8 mouse cellular contexts compared by ENCODE assay signal in genomic region chr1:90928575-90928934, GRCm38 (mm10). TPM values are rescaled to one million over a fixed set of nuclear protein-coding genes. Genes with fewer than 3 reads are reported as not detected.
A peak's percentile ranks its signal among the peaks of the same experiment; 100 is the strongest.
DNase-seq lines count a peak whose midpoint lies in the region; ATAC-seq and TF ChIP-seq lines count a peak whose summit lies in the region.

No protein-coding gene starts in this region.

- H3K36me3 ChIP-seq in embryonic facial prominence, embryonic 12.5 days = no peaks in the 10 kb centered on the region
- no peaks in the 10 kb centered on the region for H3K36me3 ChIP-seq in heart, adult 2 months (ENCODE audit: control insufficient read depth, insufficient read depth, low read length)
- H3K36me3 ChIP-seq in limb, embryonic 13.5 days = no peaks in the 10 kb centered on the region
- no peaks in the 10 kb centered on the region for H3K36me3 ChIP-seq in stomach, embryonic 15.5 days

- peaks cover 8% of the 10 kb centered on the region for H3K4me1 ChIP-seq in embryonic facial prominence, embryonic 12.5 days
- no peaks in the 10 kb centered on the region for H3K4me1 ChIP-seq in heart, adult 2 months (ENCODE audit: control insufficient read depth, insufficient read depth, low read length)
- H3K4me1 ChIP-seq in limb, embryonic 13.5 days = peaks cover 19% of the 10 kb centered on the region
- H3K4me1 ChIP-seq in stomach, embryonic 15.5 days = peaks cover 11% of the 10 kb centered on the region

- peak; percentile 13; the same call in 1 of the 2 replicates for TF ChIP-seq EP300 in heart, adult 2 months (IDR thresholded peaks at IDR 0.05; ENCODE audit: insufficient read depth, low read depth, low read length)

- 4% methylated on average over 6 of the region's 6 CpGs for WGBS in embryonic facial prominence, embryonic 12.5 days
- WGBS in heart, adult 2 months = 7% methylated on average over 6 of the region's 6 CpGs
- 3% methylated on average over 6 of the region's 6 CpGs for WGBS in limb, embryonic 13.5 days
- WGBS in stomach, embryonic 15.5 days = 2% methylated on average over 6 of the region's 6 CpGs

- no peaks in the 10 kb centered on the region for H3K9me3 ChIP-seq in embryonic facial prominence, embryonic 12.5 days
- H3K9me3 ChIP-seq in limb, embryonic 13.5 days = no peaks in the 10 kb centered on the region
- no peaks in the 10 kb centered on the region for H3K9me3 ChIP-seq in stomach, embryonic 15.5 days

- H3K4me3 ChIP-seq in embryonic facial prominence, embryonic 12.5 days = peak overlapping the region; percentile 32
- no peak overlapping the region for H3K4me3 ChIP-seq in heart, adult 2 months
- H3K4me3 ChIP-seq in limb, embryonic 13.5 days = peak overlapping the region; percentile 40
- H3K4me3 ChIP-seq in stomach, embryonic 15.5 days (replicated peaks) = peak overlapping the region; percentile 24; the same call in 1 of the 2 replicates

- no peaks in the 10 kb centered on the region for H3K79me2 ChIP-seq in heart, adult 2 months (replicated peaks; ENCODE audit: control insufficient read depth, insufficient read depth, low read length)

- no peak for TF ChIP-seq POLR2A in heart, adult 2 months (IDR thresholded peaks at IDR 0.05; ENCODE audit: insufficient read depth, low read depth, low read length)

- H3K27ac ChIP-seq in embryonic facial prominence, embryonic 12.5 days = no peak overlapping the region
- H3K27ac ChIP-seq in heart, adult 2 months = no peak overlapping the region
- no peak overlapping the region for H3K27ac ChIP-seq in limb, embryonic 13.5 days
- H3K27ac ChIP-seq in stomach, embryonic 15.5 days = no peak overlapping the region

- peak overlapping the region; percentile 74 for H3K4me2 ChIP-seq in embryonic facial prominence, embryonic 12.5 days (replicated peaks)
- peak overlapping the region; percentile 86 for H3K4me2 ChIP-seq in limb, embryonic 13.5 days (replicated peaks)
- peak overlapping the region; percentile 73 for H3K4me2 ChIP-seq in stomach, embryonic 15.5 days

- ATAC-seq in embryonic facial prominence, embryonic 12.5 days (ENCODE audit: insufficient number of reproducible peaks, insufficient read depth, low FRiP score, low TSS enrichment) = no peak
- ATAC-seq in limb, embryonic 13.5 days (ENCODE audit: low FRiP score, low read depth) = peak; percentile 76; the same call in 1 of the 2 replicates
- 0 out of 2 replicates have a peak, but pooled peaks have one; percentile 6 for ATAC-seq in stomach, embryonic 15.5 days (ENCODE audit: insufficient read depth, low FRiP score, low read depth)

- H3K9ac ChIP-seq in embryonic facial prominence, embryonic 12.5 days = no peak overlapping the region
- H3K9ac ChIP-seq in heart, adult 2 months (ENCODE audit: low read depth, low read length) = no peak overlapping the region
- peak overlapping the region; percentile 57; the same call in 1 of the 2 replicates for H3K9ac ChIP-seq in limb, embryonic 13.5 days
- no peak overlapping the region for H3K9ac ChIP-seq in stomach, embryonic 15.5 days

- 0 out of 2 replicates have a peak, but pooled peaks cover 4% of the 10 kb centered on the region for H3K27me3 ChIP-seq in embryonic facial prominence, embryonic 12.5 days
- H3K27me3 ChIP-seq in heart, adult 2 months (ENCODE audit: control insufficient read depth, insufficient read depth, low read length) = no peaks in the 10 kb centered on the region
- peaks cover 15% of the 10 kb centered on the region; the same call in 1 of the 2 replicates for H3K27me3 ChIP-seq in limb, embryonic 13.5 days
- no peaks in the 10 kb centered on the region for H3K27me3 ChIP-seq in stomach, embryonic 15.5 days (replicated peaks)

- DNase-seq in 3134 (ENCODE audit: extremely low read depth, insufficient read length, low spot score) = peak; percentile 75
- peak; percentile 85 to 87 for DNase-seq in adrenal gland, postnatal 36 days
- DNase-seq in heart, adult 2 months = peak; percentile 81 to 86
- DNase-seq in kidney, adult 8-10 months = peak; percentile 83 to 92
- DNase-seq in naive thymus-derived CD4-positive, alpha-beta T cell, adult 2 months (ENCODE audit: low read depth) = peak; percentile 65

- TF ChIP-seq CTCF in heart, adult 2 months (IDR thresholded peaks at IDR 0.05) = peak; percentile 84

- intact Hi-C loops in heart, adult 2 months (cut with DNase I) = loop anchor here (1.0 kb wide), 1 partner anchor 28 kb away; no protein-coding TSS in a partner anchor

RNA-seq across cellular contexts. Expression of gene Mlph, which starts 13.7 kb away (rescaled TPM):
- total RNA-seq in adrenal gland, postnatal 36 days (2021) = 1 to 10 TPM; 2.2 to 2.3 TPM
- polyA plus RNA-seq in embryonic facial prominence, embryonic 12.5 days (2016; fragmentation: Nextera tagmentation; extraction: Ambion mirVana) = 0.33 and 0.51 TPM in 2 replicates
- total RNA-seq in heart, adult 2 months (2021) = 1 to 10 TPM in 1 of 2 experiments, under 1 TPM in 1; 0.73 to 1.1 TPM
- polyA plus RNA-seq in heart, adult 2 months (2012; rRNA removed) = 0.44 and 0.72 TPM in 2 replicates
- polyA plus RNA-seq in limb, embryonic 13.5 days (2015; fragmentation: Nextera tagmentation; extraction: Ambion mirVana) = 0.37 and 0.87 TPM in 2 replicates
- 1.8 and 2.3 TPM in 2 replicates for polyA plus RNA-seq in stomach, embryonic 15.5 days (2015; fragmentation: Nextera tagmentation; extraction: Ambion mirVana)

RNA-seq across cellular contexts. Expression of gene Prlh, which starts 24.4 kb away (rescaled TPM):
- total RNA-seq in adrenal gland, postnatal 36 days (2021) = not detected
- not detected in 2 replicates for polyA plus RNA-seq in embryonic facial prominence, embryonic 12.5 days (2016; fragmentation: Nextera tagmentation; extraction: Ambion mirVana)
- not detected for total RNA-seq in heart, adult 2 months (2021)
- not detected in 2 replicates for polyA plus RNA-seq in heart, adult 2 months (2012; rRNA removed)
- polyA plus RNA-seq in limb, embryonic 13.5 days (2015; fragmentation: Nextera tagmentation; extraction: Ambion mirVana) = not detected in 2 replicates
- not detected in 2 replicates for polyA plus RNA-seq in stomach, embryonic 15.5 days (2015; fragmentation: Nextera tagmentation; extraction: Ambion mirVana)

RNA-seq across cellular contexts. Expression of gene Rab17, which starts 40.9 kb away (rescaled TPM):
- total RNA-seq in adrenal gland, postnatal 36 days (2021) = not detected
- polyA plus RNA-seq in embryonic facial prominence, embryonic 12.5 days (2016; fragmentation: Nextera tagmentation; extraction: Ambion mirVana) = 0.74 and 1.5 TPM in 2 replicates
- total RNA-seq in heart, adult 2 months (2021) = 1 to 10 TPM; 1.7 to 2.6 TPM
- polyA plus RNA-seq in heart, adult 2 months (2012; rRNA removed) = 1.4 and 2.3 TPM in 2 replicates
- 0.69 and 1.0 TPM in 2 replicates for polyA plus RNA-seq in limb, embryonic 13.5 days (2015; fragmentation: Nextera tagmentation; extraction: Ambion mirVana)
- polyA plus RNA-seq in stomach, embryonic 15.5 days (2015; fragmentation: Nextera tagmentation; extraction: Ambion mirVana) = 9.5 and 14.2 TPM in 2 replicates
